Mouse (Mus musculus) urinary bladder, postnatal 25 days (tissue): Measurements from ENCODE around the gene Zfp683.

Experiments used
- DNase-seq: peaks from one replicate; pipeline ENCODE4 v3.0.0; 2022; ENCODE audit warnings: low spot score

The Zfp683 gene

GRCm38 (mm10) chr4:134053538-134053937, at the start of gene Zfp683:
Zfp683 (plus strand) TSS chr4:134053838.
- no peak for DNase-seq

- no peak for DNase-seq
These were observed 47.9 kb upstream of the Zfp683 start for GRCm38 (mm10) chr4:134005581-134006358.

- DNase-seq = no peak
These were observed 46.8 kb upstream of the Zfp683 start for GRCm38 (mm10) chr4:134006845-134007244.

- no peak for DNase-seq
These were observed 43.9 kb upstream of the Zfp683 start for GRCm38 (mm10) chr4:134009709-134010108.

GRCm38 (mm10) chr4:134011450-134012414, 41.9 kb upstream of the Zfp683 start:
- no peak for DNase-seq

- no peak for DNase-seq
These were observed 40.6 kb upstream of the Zfp683 start for GRCm38 (mm10) chr4:134012858-134013528.

GRCm38 (mm10) chr4:134016208-134016607, 37.4 kb upstream of the Zfp683 start:
- DNase-seq = no peak

GRCm38 (mm10) chr4:134016767-134017166, 36.9 kb upstream of the Zfp683 start:
- DNase-seq = no peak

GRCm38 (mm10) chr4:134017201-134017865, 36.3 kb upstream of the Zfp683 start:
- no peak for DNase-seq

GRCm38 (mm10) chr4:134018038-134018778, 35.4 kb upstream of the Zfp683 start:
- no peak for DNase-seq

- DNase-seq = no peak
These were observed 34.9 kb upstream of the Zfp683 start, which contains the start of gene Lin28a for GRCm38 (mm10) chr4:134018779-134019145. Lin28a (minus strand) TSS chr4:134018841.

GRCm38 (mm10) chr4:134019210-134019609, 34.4 kb upstream of the Zfp683 start:
- DNase-seq = no peak

GRCm38 (mm10) chr4:134019641-134020351, 33.8 kb upstream of the Zfp683 start:
- no peak for DNase-seq

GRCm38 (mm10) chr4:134020621-134021020, 33.0 kb upstream of the Zfp683 start:
- peak; percentile 78 for DNase-seq

GRCm38 (mm10) chr4:134025802-134026201, 27.8 kb upstream of the Zfp683 start:
- DNase-seq = no peak

- peak; percentile 81 for DNase-seq
These were observed 17.7 kb upstream of the Zfp683 start for GRCm38 (mm10) chr4:134035953-134036352.

GRCm38 (mm10) chr4:134041317-134042123, 12.1 kb upstream of the Zfp683 start:
- DNase-seq = no peak

- no peak for DNase-seq
These were observed 10.6 kb upstream of the Zfp683 start for GRCm38 (mm10) chr4:134043041-134043440.

- DNase-seq = no peak
These were observed 6.0 kb upstream of the Zfp683 start for GRCm38 (mm10) chr4:134047648-134048047.
